Mouse (Mus musculus) spleen, postnatal 14 days (tissue): ENCODE results near the gene Vmn2r82.
"Not testable (repeated sequence)": the region's sequence is repeated elsewhere in the genome, so short reads cannot be mapped to it uniquely, and the experiment has no call there.

Experiments used
- DNase-seq, 2 experiments: peaks; one replicate each; pipeline ENCODE4 v3.0.0; 2021 to 2022; ENCODE audit warnings: low spot score in 2 of 2

Vmn2r82 gene

GRCm38 (mm10) chr10:79356220-79356619 lies at the start of gene Vmn2r82:
Gene Vmn2r82, plus strand, starts transcription at chr10:79356520.
- not testable (repeated sequence) for DNase-seq

DNA sequence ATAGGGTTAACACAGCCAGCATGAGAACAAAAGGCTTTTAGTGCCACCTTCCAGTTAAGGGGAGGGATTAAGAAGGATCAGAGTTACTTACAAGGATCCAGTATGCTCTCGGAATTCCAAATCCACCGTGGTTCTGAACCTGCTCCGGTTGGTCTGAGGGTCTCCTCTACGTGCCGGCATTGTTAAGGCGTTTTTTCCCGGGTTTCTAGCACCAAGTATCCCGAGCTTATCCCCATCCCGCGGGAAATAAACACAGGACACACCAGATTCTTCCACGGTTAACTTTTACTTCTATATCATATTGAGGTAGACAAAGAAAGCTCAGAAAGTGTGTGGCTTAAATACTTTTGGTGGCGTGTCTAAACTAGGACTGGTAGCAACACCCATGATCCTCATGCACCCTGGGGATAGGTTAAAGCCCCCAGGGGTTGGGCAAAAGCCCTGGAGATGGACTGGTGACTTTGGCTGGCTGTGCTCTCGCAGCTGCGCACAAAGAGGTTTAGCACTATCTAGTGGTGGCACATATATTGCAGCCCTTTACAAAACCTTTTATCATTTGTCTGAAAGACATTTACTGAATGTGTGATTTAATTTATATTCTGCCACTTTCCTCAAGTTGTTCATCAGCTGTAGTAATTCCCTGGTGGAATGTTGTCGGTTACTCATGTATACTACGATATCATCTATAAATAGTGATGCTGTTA lies 34.1 kb upstream of the Vmn2r82 start:
- DNase-seq: not testable (repeated sequence)

- DNase-seq: no peak
Measured at GRCm38 (mm10) chr10:79322737-79323086, 33.6 kb upstream of the Vmn2r82 start.

GRCm38 (mm10) chr10:79399946-79400700 lies 43.8 kb downstream of the Vmn2r82 start:
- DNase-seq: not testable (repeated sequence)

DNA sequence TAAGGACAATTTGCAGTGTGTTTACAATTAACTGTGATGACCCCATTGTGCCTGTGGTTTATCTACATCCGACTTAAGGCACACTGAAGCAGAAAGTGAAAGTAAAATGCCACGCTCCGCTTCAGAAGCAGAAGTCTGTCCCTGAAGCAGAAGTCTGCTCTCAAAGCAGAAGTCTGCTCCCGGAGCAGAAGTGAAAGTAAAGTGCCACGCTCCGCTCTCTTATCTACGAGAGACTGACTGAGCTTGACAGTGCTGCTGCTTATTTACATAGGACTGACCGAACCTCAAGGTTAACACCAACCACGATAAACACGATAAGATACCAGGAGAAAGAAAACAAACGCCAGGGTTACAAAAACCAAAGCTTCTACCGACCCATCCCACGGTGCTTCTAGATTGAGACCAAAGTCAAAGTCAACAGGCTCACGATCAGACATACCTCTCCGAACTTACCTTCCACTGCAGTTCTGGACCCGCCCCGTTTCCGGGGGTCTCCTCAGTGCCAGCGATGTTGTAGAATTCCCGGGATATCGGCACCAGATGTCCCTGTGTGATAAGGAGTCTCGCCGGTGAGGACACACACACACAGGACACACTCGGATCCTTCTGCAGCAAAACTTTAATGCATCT lies 60.9 kb downstream of the Vmn2r82 start:
- DNase-seq: no peak

DNA sequence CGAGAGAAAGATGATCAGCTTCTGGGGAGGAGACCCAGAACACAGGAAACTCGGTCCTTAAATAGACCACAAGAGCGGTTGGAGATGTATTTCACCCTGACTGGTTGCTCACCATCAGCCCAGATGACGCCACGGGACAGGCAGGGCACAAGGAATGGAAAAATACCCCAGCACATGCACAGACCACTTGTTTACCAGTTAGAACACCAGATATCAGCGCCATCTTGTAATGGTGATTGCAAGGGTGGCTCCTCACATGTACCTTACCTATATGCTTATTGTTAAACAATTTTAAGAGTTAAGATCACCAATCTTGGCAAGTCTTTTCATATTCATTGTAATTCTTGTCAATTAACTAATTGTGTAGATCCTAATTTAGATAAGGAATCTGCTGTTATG lies 61.5 kb downstream of the Vmn2r82 start:
- not testable (repeated sequence) for DNase-seq

DNA sequence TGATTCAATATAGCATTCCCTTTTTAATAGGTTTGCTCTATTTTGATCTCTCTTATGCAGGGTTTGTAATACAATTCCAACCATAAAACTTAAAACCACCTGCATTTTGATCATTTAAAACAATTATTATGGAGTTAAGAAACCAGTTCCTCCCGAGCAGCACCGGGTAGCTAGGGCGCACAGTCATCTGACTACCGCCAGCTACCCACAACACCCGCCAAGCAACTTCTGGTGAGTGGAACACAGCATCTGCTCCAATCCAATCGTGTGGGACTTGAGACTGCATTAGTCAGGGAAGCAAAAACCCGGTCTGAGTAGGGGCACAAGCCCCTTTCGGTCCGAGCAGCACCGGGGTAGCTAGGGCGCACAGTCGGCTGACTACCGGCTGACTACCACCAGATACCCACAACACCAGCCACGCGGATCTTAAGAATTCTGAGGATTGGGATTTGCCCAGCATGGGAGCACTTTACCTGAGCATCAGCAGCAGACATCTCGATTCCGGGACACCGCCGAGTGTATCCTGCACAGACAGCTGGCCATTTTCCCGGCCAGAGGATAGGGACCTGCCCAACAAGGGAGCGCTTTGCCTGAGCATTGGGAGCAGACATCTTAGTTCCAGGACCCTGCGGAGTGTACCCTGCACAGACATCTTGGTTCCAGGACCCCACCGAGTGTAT lies 79.0 kb downstream of the Vmn2r82 start:
- DNase-seq: not testable (repeated sequence)
